In genomic region chr12:116109451-116110353, GRCm38 (mm10) we compare ENCODE assay signal across 13 mouse cellular contexts.
DNase-seq lines count a peak whose midpoint lies in the region.
"Had no signal": no experiment of that assay in that cellular context is flagged by ENCODE, and none has a peak within 500 bp of the region (broad histone marks: within the 10 kb centered on the region; RNA-seq: fewer than 3 reads in every experiment).

No protein-coding gene starts in this region.

- peak; percentile 2 to 27 for DNase-seq in frontal cortex, postnatal 36 days (ENCODE audit: low spot score in 2 of 2)
- DNase-seq in frontal cortex, postnatal 10 days (ENCODE audit: low spot score in 2 of 2), result no peak
- peak; percentile 10 for DNase-seq in right cerebral cortex, postnatal 25 days
- DNase-seq in right cerebral cortex, postnatal 14 days, result no peak
- DNase-seq in lung, postnatal 10 days, result peak; percentile 62
- DNase-seq in ovary, postnatal 10 days (ENCODE audit: low spot score), result no peak
- no peak for DNase-seq in spleen, adult 12 weeks (ENCODE audit: low spot score)
- DNase-seq in cerebellum, postnatal 36 days, result no peak
- DNase-seq: adrenal gland, postnatal 36 days; cerebellum, adult 11 months; gastrocnemius, postnatal 10 days; kidney, adult 11 months; kidney, postnatal 4 days had no signal

Comparison
In these comparisons a context has a peak if more than half of its experiments do, and no peak if none do; other contexts are left out.
1. DNase-seq: peak in frontal cortex, postnatal 36 days (2 of 2), right cerebral cortex, postnatal 25 days (single experiment) and lung, postnatal 10 days (single experiment); none in frontal cortex, postnatal 10 days (0 of 2), right cerebral cortex, postnatal 14 days (single experiment), ovary, postnatal 10 days (single experiment), spleen, adult 12 weeks (single experiment) and cerebellum, postnatal 36 days (0 of 2).